In the genomic region with DNA sequence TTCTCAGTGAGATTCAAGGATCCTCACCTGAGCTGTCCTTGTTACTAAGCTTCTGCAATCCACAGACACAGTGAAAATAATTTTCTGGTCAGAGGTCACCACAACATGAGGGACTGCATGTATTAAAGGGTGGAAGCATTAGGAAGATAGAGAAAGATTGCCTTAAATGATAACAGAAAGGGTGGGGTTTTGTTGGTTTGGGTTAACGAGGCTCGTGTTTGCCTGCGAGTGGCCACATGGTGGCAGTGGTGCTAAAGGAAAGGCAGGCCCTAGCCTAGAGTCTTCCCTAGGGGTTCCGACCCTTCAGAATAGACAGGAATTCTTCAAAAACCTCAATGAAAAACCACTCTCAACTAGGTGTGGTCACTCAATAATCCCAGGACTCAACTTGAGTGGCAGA, we compare ENCODE assay signal across 10 mouse cellular contexts. TPM values are rescaled to one million over a fixed set of nuclear protein-coding genes. Genes with fewer than 3 reads are reported as not detected.
DNase-seq lines count a peak whose midpoint lies in the region; ATAC-seq lines count a peak whose summit lies in the region.
"Had no signal": no experiment of that assay in that cellular context is flagged by ENCODE, and none has a peak within 500 bp of the region (broad histone marks: within the 10 kb centered on the region; RNA-seq: fewer than 3 reads in every experiment).

No protein-coding gene starts in this region.

- no peaks in the 10 kb centered on the region for H3K4me1 ChIP-seq in kidney, embryonic 14.5 days (ENCODE audit: control insufficient read depth, insufficient read depth, low read length)
- no peaks in the 10 kb centered on the region for H3K4me1 ChIP-seq in forebrain, embryonic 15.5 days
- no peaks in the 10 kb centered on the region for H3K4me1 ChIP-seq in neural tube, embryonic 12.5 days
- H3K4me1 ChIP-seq: liver, embryonic 13.5 days had no signal

- H3K9me3 ChIP-seq in kidney, embryonic 14.5 days (ENCODE audit: control insufficient read depth, low read length): no peaks in the 10 kb centered on the region
- no peaks in the 10 kb centered on the region for H3K9me3 ChIP-seq in forebrain, embryonic 15.5 days
- H3K9me3 ChIP-seq in neural tube, embryonic 12.5 days: no peaks in the 10 kb centered on the region
- H3K9me3 ChIP-seq: embryonic facial prominence, embryonic 12.5 days; liver, embryonic 13.5 days had no signal

- no peak overlapping the region for H3K4me3 ChIP-seq in kidney, embryonic 14.5 days (ENCODE audit: low read length)
- no peak overlapping the region for H3K4me3 ChIP-seq in forebrain, embryonic 15.5 days
- H3K4me3 ChIP-seq in neural tube, embryonic 12.5 days: no peak overlapping the region
- H3K4me3 ChIP-seq: embryonic facial prominence, embryonic 12.5 days; liver, embryonic 13.5 days had no signal

- H3K9ac ChIP-seq in kidney, embryonic 14.5 days (ENCODE audit: low read depth, low read length): no peak overlapping the region
- H3K9ac ChIP-seq in forebrain, embryonic 15.5 days (replicated peaks): no peak overlapping the region
- no peak overlapping the region for H3K9ac ChIP-seq in neural tube, embryonic 12.5 days
- H3K9ac ChIP-seq: embryonic facial prominence, embryonic 12.5 days; liver, embryonic 13.5 days had no signal

- ATAC-seq in kidney, embryonic 14.5 days (ENCODE audit: low FRiP score, low TSS enrichment): no peak; the same call in 1 of the 2 replicates
- ATAC-seq in activated CD4-positive, CD25-positive, alpha-beta regulatory T cell, adult 4 months: peak; percentile 62
- peak; percentile 64 for ATAC-seq in forebrain, embryonic 15.5 days (replicated peaks)
- ATAC-seq in neural tube, embryonic 12.5 days (ENCODE audit: low FRiP score, low read depth): peak; percentile 54; the same call in 1 of the 2 replicates
- ATAC-seq in erythroid progenitor cell, adult 5-6 weeks (replicated peaks; ENCODE audit: low FRiP score, poor library complexity, severe bottlenecking): no peak

- no peaks in the 10 kb centered on the region for H3K36me3 ChIP-seq in kidney, embryonic 14.5 days (ENCODE audit: control insufficient read depth, insufficient read depth, low read length)
- H3K36me3 ChIP-seq in forebrain, embryonic 15.5 days: no peaks in the 10 kb centered on the region
- no peaks in the 10 kb centered on the region for H3K36me3 ChIP-seq in neural tube, embryonic 12.5 days
- H3K36me3 ChIP-seq: embryonic facial prominence, embryonic 12.5 days; liver, embryonic 13.5 days had no signal

- no peaks in the 10 kb centered on the region for H3K27me3 ChIP-seq in kidney, embryonic 14.5 days (ENCODE audit: control insufficient read depth, insufficient read depth, low read length)
- no peaks in the 10 kb centered on the region for H3K27me3 ChIP-seq in forebrain, embryonic 15.5 days
- H3K27me3 ChIP-seq in neural tube, embryonic 12.5 days (replicated peaks): no peaks in the 10 kb centered on the region
- H3K27me3 ChIP-seq: embryonic facial prominence, embryonic 12.5 days; liver, embryonic 13.5 days had no signal

- peak; percentile 56 for DNase-seq in kidney, adult 18-20 months
- DNase-seq in CD4-positive helper T cell, adult 2 months (ENCODE audit: low read depth, low spot score): peak; percentile 37
- peak; percentile 63 to 65 for DNase-seq in kidney, postnatal 25 days
- DNase-seq: liver, embryonic 13.5 days had no signal

- no peak overlapping the region for H3K4me2 ChIP-seq in kidney, embryonic 14.5 days (replicated peaks; ENCODE audit: low read depth, low read length)
- no peak overlapping the region for H3K4me2 ChIP-seq in forebrain, embryonic 15.5 days (replicated peaks)
- H3K4me2 ChIP-seq in neural tube, embryonic 12.5 days (replicated peaks): no peak overlapping the region
- H3K4me2 ChIP-seq: embryonic facial prominence, embryonic 12.5 days; liver, embryonic 13.5 days had no signal

- no peak overlapping the region for H3K27ac ChIP-seq in kidney, embryonic 14.5 days (ENCODE audit: low read depth, low read length)
- no peak overlapping the region for H3K27ac ChIP-seq in forebrain, embryonic 15.5 days (replicated peaks)
- no peak overlapping the region for H3K27ac ChIP-seq in neural tube, embryonic 12.5 days
- H3K27ac ChIP-seq: embryonic facial prominence, embryonic 12.5 days; liver, embryonic 13.5 days had no signal

- 9% methylated on average over 4 of the region's 4 CpGs for WGBS in kidney, embryonic 14.5 days
- WGBS in forebrain, embryonic 15.5 days: 14% methylated on average over 4 of the region's 4 CpGs
- WGBS in neural tube, embryonic 12.5 days: 13% methylated on average over 4 of the region's 4 CpGs

RNA-seq across cellular contexts. Expression of gene D630039A03Rik, which starts 14.9 kb away (rescaled TPM):
- 0.70 and 1.0 TPM in 2 replicates for polyA plus RNA-seq in kidney, embryonic 14.5 days (2014; fragmentation: Nextera tagmentation; extraction: Ambion mirVana)
- polyA plus RNA-seq in activated CD4-positive, CD25-positive, alpha-beta regulatory T cell, adult 4 months (2017; shearing (Covaris generic)): 10 to 100 TPM; 14.3 to 17.3 TPM
- not detected in 2 replicates for polyA plus RNA-seq in forebrain, embryonic 15.5 days (2015; fragmentation: Nextera tagmentation; extraction: Ambion mirVana)
- polyA plus RNA-seq in neural tube, embryonic 12.5 days (2016; fragmentation: Nextera tagmentation; extraction: Ambion mirVana): 0.40 and 0.52 TPM in 2 replicates
- not detected in 2 replicates for total RNA-seq in erythroid progenitor cell, adult 5-6 weeks (2015; ENCODE audit: low replicate concordance)
- not detected in 2 replicates for total RNA-seq in erythroid progenitor cell, adult 5-6 weeks (2017; ENCODE audit: low replicate concordance)

RNA-seq across cellular contexts. Expression of gene Txn1, which starts 55.0 kb away (rescaled TPM):
- 493 and 617 TPM in 2 replicates for polyA plus RNA-seq in kidney, embryonic 14.5 days (2014; fragmentation: Nextera tagmentation; extraction: Ambion mirVana)
- 100 to 1,000 TPM; 170 to 200 TPM for polyA plus RNA-seq in activated CD4-positive, CD25-positive, alpha-beta regulatory T cell, adult 4 months (2017; shearing (Covaris generic))
- polyA plus RNA-seq in forebrain, embryonic 15.5 days (2015; fragmentation: Nextera tagmentation; extraction: Ambion mirVana): 285 and 307 TPM in 2 replicates
- 301 and 333 TPM in 2 replicates for polyA plus RNA-seq in neural tube, embryonic 12.5 days (2016; fragmentation: Nextera tagmentation; extraction: Ambion mirVana)
- total RNA-seq in erythroid progenitor cell, adult 5-6 weeks (2015; ENCODE audit: low replicate concordance): 220 and 242 TPM in 2 replicates
- 87.3 and 98.4 TPM in 2 replicates for total RNA-seq in erythroid progenitor cell, adult 5-6 weeks (2017; ENCODE audit: low replicate concordance)

Comparison
In these comparisons a context has a peak if more than half of its experiments do, and no peak if none do; other contexts are left out.
1. ATAC-seq: peak in activated CD4-positive, CD25-positive, alpha-beta regulatory T cell, adult 4 months (single experiment), forebrain, embryonic 15.5 days (single experiment) and neural tube, embryonic 12.5 days (single experiment); none in kidney, embryonic 14.5 days (single experiment) and erythroid progenitor cell, adult 5-6 weeks (single experiment).
2. Peak in every context shown above with its lines, with median percentiles within 50 percentile points of each other: DNase-seq.